Comparison of ENCODE assay signal across 26 mouse cellular contexts in the genomic region with DNA sequence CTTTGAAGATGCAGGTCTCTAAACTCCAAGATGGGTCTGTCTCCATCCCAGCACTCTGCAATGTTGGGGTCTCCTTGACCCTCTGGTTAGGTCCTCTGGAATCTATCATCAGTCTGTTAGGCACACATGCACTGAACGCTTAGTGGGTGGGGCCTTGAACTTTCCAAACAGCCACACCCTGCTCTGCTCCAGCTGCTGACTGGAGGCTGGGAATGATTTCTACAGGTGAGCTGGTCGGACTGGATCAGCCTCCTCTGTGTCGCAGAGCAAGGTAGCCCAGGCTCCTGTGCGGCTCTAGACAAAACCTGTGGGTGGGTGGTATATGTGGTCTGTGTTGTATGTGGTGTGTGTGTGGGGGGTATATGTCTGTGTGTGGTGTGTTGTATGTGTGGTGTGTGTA. TPM values are rescaled to one million over a fixed set of nuclear protein-coding genes. Genes with fewer than 3 reads are reported as not detected.
DNase-seq lines count a peak whose midpoint lies in the region; ATAC-seq and TF ChIP-seq lines count a peak whose summit lies in the region.
"Had no signal": no experiment of that assay in that cellular context is flagged by ENCODE, and none has a peak within 500 bp of the region (broad histone marks: within the 10 kb centered on the region; RNA-seq: fewer than 3 reads in every experiment).

No protein-coding gene starts in this region.

- no peak overlapping the region for H3K27ac ChIP-seq in intestine, embryonic 15.5 days
- no peak overlapping the region for H3K27ac ChIP-seq in intestine, embryonic 16.5 days (ENCODE audit: low read length)
- H3K27ac ChIP-seq in lung, postnatal 0 days (ENCODE audit: low read length), result no peak overlapping the region
- H3K27ac ChIP-seq in stomach, embryonic 15.5 days, result no peak overlapping the region
- H3K27ac ChIP-seq: embryonic facial prominence, embryonic 10.5 days; embryonic facial prominence, embryonic 13.5 days; forebrain, embryonic 12.5 days; forebrain, embryonic 15.5 days; heart, adult 2 months; heart, embryonic 10.5 days; heart, embryonic 13.5 days; hindbrain, embryonic 14.5 days had no signal

- no peaks in the 10 kb centered on the region for H3K9me3 ChIP-seq in intestine, embryonic 15.5 days
- no peaks in the 10 kb centered on the region for H3K9me3 ChIP-seq in intestine, embryonic 16.5 days (ENCODE audit: control insufficient read depth, low read length)
- no peaks in the 10 kb centered on the region for H3K9me3 ChIP-seq in lung, postnatal 0 days (ENCODE audit: low read length)
- H3K9me3 ChIP-seq in stomach, embryonic 15.5 days, result no peaks in the 10 kb centered on the region
- H3K9me3 ChIP-seq: embryonic facial prominence, embryonic 10.5 days; embryonic facial prominence, embryonic 13.5 days; forebrain, embryonic 12.5 days; forebrain, embryonic 15.5 days; heart, embryonic 10.5 days; heart, embryonic 13.5 days had no signal

- TF ChIP-seq POLR2A in lung, adult 2 months (IDR thresholded peaks at IDR 0.05; ENCODE audit: borderline replicate concordance, extremely low read depth, low read depth, low read length), result no peak

- WGBS in intestine, embryonic 15.5 days, result 59% methylated on average over 4 of the region's 4 CpGs
- 61% methylated on average over 4 of the region's 4 CpGs for WGBS in intestine, embryonic 16.5 days
- 51% methylated on average over 4 of the region's 4 CpGs for WGBS in lung, postnatal 0 days
- WGBS in lung, adult 2 months, result 70% methylated on average over 4 of the region's 4 CpGs
- 54% methylated on average over 4 of the region's 4 CpGs for WGBS in stomach, embryonic 15.5 days

- H3K27me3 ChIP-seq in intestine, embryonic 15.5 days (replicated peaks), result no peaks in the 10 kb centered on the region
- no peaks in the 10 kb centered on the region for H3K27me3 ChIP-seq in intestine, embryonic 16.5 days (replicated peaks; ENCODE audit: control insufficient read depth, insufficient read depth, low read length)
- H3K27me3 ChIP-seq in lung, postnatal 0 days (replicated peaks; ENCODE audit: insufficient read depth, low read length), result no peaks in the 10 kb centered on the region
- no peaks in the 10 kb centered on the region for H3K27me3 ChIP-seq in stomach, embryonic 15.5 days (replicated peaks)
- H3K27me3 ChIP-seq: embryonic facial prominence, embryonic 13.5 days; forebrain, embryonic 12.5 days; forebrain, embryonic 15.5 days; heart, embryonic 13.5 days had no signal

- peaks cover 37% of the 10 kb centered on the region for H3K36me3 ChIP-seq in intestine, embryonic 15.5 days
- peaks cover 27% of the 10 kb centered on the region for H3K36me3 ChIP-seq in intestine, embryonic 16.5 days (ENCODE audit: control insufficient read depth, insufficient read depth, low read length)
- H3K36me3 ChIP-seq in lung, postnatal 0 days (ENCODE audit: insufficient read depth, low read length), result 0 out of 2 replicates have a peak, but pooled peaks cover 3% of the 10 kb centered on the region
- peaks cover 28% of the 10 kb centered on the region; the same call in 1 of the 2 replicates for H3K36me3 ChIP-seq in stomach, embryonic 15.5 days

- H3K9ac ChIP-seq in intestine, embryonic 15.5 days, result no peak overlapping the region
- no peak overlapping the region for H3K9ac ChIP-seq in intestine, embryonic 16.5 days (ENCODE audit: low read depth, low read length)
- H3K9ac ChIP-seq in lung, postnatal 0 days (replicated peaks; ENCODE audit: low read depth), result no peak overlapping the region
- no peak overlapping the region for H3K9ac ChIP-seq in stomach, embryonic 15.5 days
- H3K9ac ChIP-seq: embryonic facial prominence, embryonic 13.5 days; forebrain, embryonic 12.5 days; forebrain, embryonic 15.5 days; heart, embryonic 13.5 days; hindbrain, embryonic 14.5 days had no signal

- no peak overlapping the region for H3K4me3 ChIP-seq in intestine, embryonic 15.5 days (replicated peaks)
- H3K4me3 ChIP-seq in intestine, embryonic 16.5 days (ENCODE audit: low read length), result no peak overlapping the region
- H3K4me3 ChIP-seq in lung, postnatal 0 days (ENCODE audit: low read depth, low read length), result no peak overlapping the region
- H3K4me3 ChIP-seq in lung, adult 2 months (replicated peaks; ENCODE audit: extremely low read depth, low read depth, low read length), result no peak overlapping the region
- no peak overlapping the region for H3K4me3 ChIP-seq in stomach, embryonic 15.5 days (replicated peaks)
- H3K4me3 ChIP-seq: embryonic facial prominence, embryonic 10.5 days; embryonic facial prominence, embryonic 13.5 days; erythroblast, embryonic 14.5 days; forebrain, embryonic 12.5 days; forebrain, embryonic 15.5 days; heart, adult 2 months; heart, embryonic 10.5 days; heart, embryonic 13.5 days had no signal

- no peak overlapping the region for H3K4me2 ChIP-seq in intestine, embryonic 15.5 days (replicated peaks)
- no peak overlapping the region for H3K4me2 ChIP-seq in intestine, embryonic 16.5 days (ENCODE audit: low read depth, low read length)
- no peak overlapping the region for H3K4me2 ChIP-seq in lung, postnatal 0 days (replicated peaks; ENCODE audit: low read depth, low read length)
- H3K4me2 ChIP-seq in stomach, embryonic 15.5 days, result no peak overlapping the region
- H3K4me2 ChIP-seq: embryonic facial prominence, embryonic 13.5 days; forebrain, embryonic 12.5 days; forebrain, embryonic 15.5 days; heart, embryonic 13.5 days; hindbrain, embryonic 14.5 days had no signal

- DNase-seq in lung, postnatal 0 days (ENCODE audit: low spot score), result peak; percentile 35
- no peak for DNase-seq in lung, adult 2 months
- DNase-seq in cerebellum, adult 18-20 months, result no peak
- DNase-seq: adrenal gland, adult 8-10 months; adrenal gland, postnatal 25 days; cerebellum, adult 2 months; cerebellum, postnatal 10 days; cerebellum, postnatal 36 days; embryo, embryonic 11 days; gastrocnemius, postnatal 25 days; heart, adult 2 months; heart, postnatal 14 days; heart, postnatal 4 days had no signal

- no peak for TF ChIP-seq CTCF in lung, postnatal 0 days (IDR thresholded peaks at IDR 0.05)
- TF ChIP-seq CTCF in lung, adult 2 months (IDR thresholded peaks at IDR 0.05; ENCODE audit: insufficient read depth, low read length), result no peak

- no peak for TF ChIP-seq EP300 in lung, postnatal 0 days (IDR thresholded peaks at IDR 0.05)

- peaks cover 15% of the 10 kb centered on the region for H3K4me1 ChIP-seq in intestine, embryonic 15.5 days (replicated peaks)
- H3K4me1 ChIP-seq in intestine, embryonic 16.5 days (ENCODE audit: control insufficient read depth, insufficient read depth, low read length), result peaks cover 13% of the 10 kb centered on the region
- H3K4me1 ChIP-seq in lung, postnatal 0 days (ENCODE audit: insufficient read depth, low read depth, low read length), result 0 out of 2 replicates have a peak, but pooled peaks cover 7% of the 10 kb centered on the region
- H3K4me1 ChIP-seq in lung, adult 2 months (ENCODE audit: control insufficient read depth, insufficient read depth, low read length), result no peaks in the 10 kb centered on the region; the same call in 1 of the 2 replicates
- peaks cover 16% of the 10 kb centered on the region for H3K4me1 ChIP-seq in stomach, embryonic 15.5 days

- peak; percentile 27; the same call in 1 of the 2 replicates for ATAC-seq in intestine, embryonic 15.5 days
- no peak for ATAC-seq in intestine, embryonic 16.5 days
- no peak for ATAC-seq in lung, postnatal 0 days
- peak; percentile 12; the same call in 1 of the 2 replicates for ATAC-seq in stomach, embryonic 15.5 days (ENCODE audit: insufficient read depth, low FRiP score, low read depth)
- no peak for ATAC-seq in granulocyte monocyte progenitor cell, adult 5-6 weeks (replicated peaks; ENCODE audit: poor library complexity, severe bottlenecking)
- ATAC-seq: activated CD4-positive, CD25-positive, alpha-beta regulatory T cell, adult 4 months; forebrain, embryonic 15.5 days had no signal

RNA-seq across cellular contexts. Expression of a gene that starts 4.9 kb away (rescaled TPM):
- polyA plus RNA-seq in intestine, embryonic 15.5 days (2015; fragmentation: Nextera tagmentation; extraction: Ambion mirVana), result 59.8 and 63.5 TPM in 2 replicates
- 61.0 and 61.7 TPM in 2 replicates for polyA plus RNA-seq in intestine, embryonic 16.5 days (2015; fragmentation: Nextera tagmentation; extraction: Ambion mirVana)
- 28.9 and 30.1 TPM in 2 replicates for polyA plus RNA-seq in lung, postnatal 0 days (2015; fragmentation: Nextera tagmentation; extraction: Ambion mirVana)
- polyA plus RNA-seq in lung, adult 2 months (2012; rRNA removed), result 44.7 and 52.1 TPM in 2 replicates
- polyA plus RNA-seq in stomach, embryonic 15.5 days (2015; fragmentation: Nextera tagmentation; extraction: Ambion mirVana), result 49.7 and 51.5 TPM in 2 replicates
- total RNA-seq in granulocyte monocyte progenitor cell, adult 5-6 weeks (2014; fragmentation: Nextera tagmentation), result 6.6 and 9.2 TPM in 2 replicates
- 8.2 and 18.0 TPM in 2 replicates for total RNA-seq in granulocyte monocyte progenitor cell, adult 5-6 weeks (2017)

RNA-seq across cellular contexts. Expression of a gene that starts 5.2 kb away (rescaled TPM):
- polyA plus RNA-seq in intestine, embryonic 15.5 days (2015; fragmentation: Nextera tagmentation; extraction: Ambion mirVana), result 31.5 and 33.7 TPM in 2 replicates
- polyA plus RNA-seq in intestine, embryonic 16.5 days (2015; fragmentation: Nextera tagmentation; extraction: Ambion mirVana), result 30.4 and 34.6 TPM in 2 replicates
- 11.1 and 12.8 TPM in 2 replicates for polyA plus RNA-seq in lung, postnatal 0 days (2015; fragmentation: Nextera tagmentation; extraction: Ambion mirVana)
- 12.8 and 15.7 TPM in 2 replicates for polyA plus RNA-seq in lung, adult 2 months (2012; rRNA removed)
- 28.8 and 29.8 TPM in 2 replicates for polyA plus RNA-seq in stomach, embryonic 15.5 days (2015; fragmentation: Nextera tagmentation; extraction: Ambion mirVana)
- 7.2 and 14.4 TPM in 2 replicates for total RNA-seq in granulocyte monocyte progenitor cell, adult 5-6 weeks (2014; fragmentation: Nextera tagmentation)
- total RNA-seq in granulocyte monocyte progenitor cell, adult 5-6 weeks (2017), result 11.0 and 21.3 TPM in 2 replicates

Comparison
In these comparisons a context has a peak if more than half of its experiments do, and no peak if none do; other contexts are left out.
1. ATAC-seq: peak in intestine, embryonic 15.5 days (single experiment) and stomach, embryonic 15.5 days (single experiment); none in intestine, embryonic 16.5 days (single experiment), lung, postnatal 0 days (single experiment) and granulocyte monocyte progenitor cell, adult 5-6 weeks (single experiment).